Mouse (Mus musculus): Measurements from ENCODE around the gene Sergef.

DNA sequence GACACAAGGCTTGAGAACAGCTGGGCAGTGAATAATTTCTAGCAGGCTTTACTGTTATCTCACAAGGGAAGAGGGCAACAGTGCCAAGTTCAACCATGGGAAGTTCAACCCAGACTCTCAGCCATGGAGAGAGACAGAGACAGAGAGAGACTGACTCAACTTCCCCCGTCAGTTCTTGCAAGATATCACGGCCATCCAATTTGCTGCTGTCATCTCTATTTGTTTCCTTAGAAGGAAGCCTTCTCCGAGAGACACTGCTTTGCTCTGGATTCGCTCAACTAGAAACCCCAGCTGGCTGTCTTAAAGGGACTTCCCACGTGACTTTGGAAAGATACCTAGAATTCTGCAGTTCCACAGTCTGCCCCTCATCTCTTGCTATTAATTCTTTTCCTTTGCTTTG lies 80.6 kb downstream of the Sergef start:
- no peak for TF ChIP-seq POLR2A (IDR thresholded peaks at IDR 0.05; ENCODE audit: borderline replicate concordance, insufficient read depth, low read length)
- no peak for TF ChIP-seq CTCF (IDR thresholded peaks at IDR 0.05; ENCODE audit: borderline replicate concordance, insufficient read depth, low read depth, low read length)
